Mouse (Mus musculus) left cerebral cortex, adult 18-20 months (tissue): Measurements from ENCODE around the gene Nbas. TPM values are rescaled to one million over a fixed set of nuclear protein-coding genes. Genes with fewer than 3 reads are reported as not detected.
A peak's percentile ranks its signal among the peaks of the same experiment; 100 is the strongest.

Source experiments
- DNase-seq, 2 experiments: peaks; one replicate each; pipeline ENCODE4 v3.0.0; 2021 to 2022; ENCODE audit warnings: low spot score in 2 of 2, mixed read lengths in 1 of 2
- total RNA-seq, 2 experiments: library from RNA; stranded (reverse); gene quantifications; 2 replicates each; pipeline ENCODE4 v1.2.3; 2021

The Nbas gene
- total RNA-seq, 2 experiments from 2014 or later: 33.7 to 34.7 TPM

DNA sequence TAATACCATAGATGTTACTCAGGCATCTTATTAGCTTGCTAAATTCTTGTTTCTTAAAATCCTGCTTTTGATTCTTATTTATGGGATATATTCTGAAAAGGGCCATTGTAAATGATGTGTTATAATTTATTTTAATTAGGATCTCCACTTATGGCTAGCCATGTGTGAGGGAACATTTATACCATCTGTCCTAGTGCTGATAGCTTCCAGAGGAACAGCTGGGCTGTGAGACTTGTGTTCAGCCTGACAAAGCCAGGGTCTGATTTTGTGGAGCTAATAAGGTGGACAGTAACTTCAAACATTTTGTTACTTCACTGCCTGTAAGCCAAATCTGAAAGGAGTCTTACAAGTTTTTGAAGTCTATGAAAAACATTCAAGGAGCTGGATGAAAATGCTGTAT is 113.1 kb downstream of the Nbas start:
- no peak for DNase-seq

DNA sequence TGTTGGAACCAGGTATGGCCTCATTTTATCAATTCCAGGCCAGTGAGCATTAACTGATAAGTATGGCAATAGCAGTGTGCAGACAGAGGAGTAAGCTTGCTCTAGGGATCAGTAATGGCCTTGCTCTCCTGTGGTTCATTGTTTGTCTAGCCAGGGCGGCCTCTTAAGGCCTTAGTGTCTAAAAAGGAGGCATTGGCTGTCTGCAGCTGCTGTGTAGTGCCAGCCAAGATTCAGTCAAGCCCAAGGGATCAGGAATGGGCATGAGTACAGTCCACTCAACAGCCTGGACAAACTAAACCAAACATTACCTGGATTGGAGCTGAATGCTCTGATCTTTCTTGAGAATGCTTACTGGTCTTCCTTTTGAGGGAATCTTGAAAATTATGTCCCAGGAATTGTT is 120.7 kb downstream of the Nbas start:
- DNase-seq: no peak

DNA sequence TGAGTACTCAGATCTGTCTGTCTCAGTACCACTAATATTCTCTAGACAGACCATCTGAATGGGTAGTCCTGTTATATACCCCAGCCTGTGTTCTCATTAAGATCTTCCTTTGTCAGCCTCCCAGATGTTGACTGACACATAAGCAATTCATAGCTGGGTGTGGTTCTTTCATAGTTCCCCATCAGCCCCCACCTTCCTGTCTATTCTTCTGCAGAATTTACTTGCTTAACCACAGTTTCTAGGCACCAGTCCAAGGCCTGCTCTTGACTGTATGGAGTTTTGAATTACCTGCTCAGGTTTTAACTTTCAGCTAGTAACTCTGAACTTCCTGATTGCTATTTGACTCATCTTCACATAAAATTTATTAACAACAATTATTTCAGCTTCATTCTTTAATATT is 141.3 kb downstream of the Nbas start:
- DNase-seq: no peak

DNA sequence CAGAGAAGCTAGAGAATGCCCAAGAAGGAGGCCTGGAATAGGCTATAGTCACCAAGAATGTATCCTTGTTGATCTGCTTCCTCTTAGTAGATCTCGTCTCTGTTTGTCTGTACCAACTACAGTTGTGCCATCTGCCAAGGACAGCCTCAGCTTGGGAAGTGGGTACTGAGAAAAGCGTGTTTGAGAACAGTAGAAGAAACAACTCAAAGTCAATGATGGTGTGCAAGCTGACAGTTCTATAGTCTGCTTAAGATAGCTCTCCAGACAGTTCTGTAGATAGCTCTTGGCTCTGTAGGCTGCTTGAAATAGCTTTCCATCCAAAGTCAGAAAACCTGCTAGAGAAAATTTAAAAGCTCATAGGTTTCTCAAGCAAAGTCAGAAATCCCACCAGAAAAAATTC is 149.7 kb downstream of the Nbas start:
- DNase-seq: peak in 1 of 2 experiments; percentile 5

DNA sequence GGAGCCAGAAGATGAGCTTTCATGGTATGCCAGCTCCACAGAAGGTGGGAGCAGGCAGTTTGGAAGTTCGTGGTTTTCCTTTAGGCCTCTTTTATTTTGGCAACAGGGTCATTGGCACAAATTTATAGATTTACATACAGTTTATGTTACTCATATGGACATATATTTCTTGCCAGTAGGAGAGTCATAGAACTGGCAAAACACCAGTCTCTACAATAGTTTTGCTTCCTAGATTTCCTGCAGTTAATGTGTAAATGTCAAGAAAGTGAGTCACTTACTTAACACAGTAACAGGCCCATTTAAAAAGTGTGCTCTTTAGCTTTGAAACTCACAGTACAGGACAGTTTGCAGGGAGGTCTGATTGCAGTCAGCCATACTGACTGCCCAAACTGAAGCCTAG is 161.3 kb downstream of the Nbas start:
- no peak for DNase-seq

DNA sequence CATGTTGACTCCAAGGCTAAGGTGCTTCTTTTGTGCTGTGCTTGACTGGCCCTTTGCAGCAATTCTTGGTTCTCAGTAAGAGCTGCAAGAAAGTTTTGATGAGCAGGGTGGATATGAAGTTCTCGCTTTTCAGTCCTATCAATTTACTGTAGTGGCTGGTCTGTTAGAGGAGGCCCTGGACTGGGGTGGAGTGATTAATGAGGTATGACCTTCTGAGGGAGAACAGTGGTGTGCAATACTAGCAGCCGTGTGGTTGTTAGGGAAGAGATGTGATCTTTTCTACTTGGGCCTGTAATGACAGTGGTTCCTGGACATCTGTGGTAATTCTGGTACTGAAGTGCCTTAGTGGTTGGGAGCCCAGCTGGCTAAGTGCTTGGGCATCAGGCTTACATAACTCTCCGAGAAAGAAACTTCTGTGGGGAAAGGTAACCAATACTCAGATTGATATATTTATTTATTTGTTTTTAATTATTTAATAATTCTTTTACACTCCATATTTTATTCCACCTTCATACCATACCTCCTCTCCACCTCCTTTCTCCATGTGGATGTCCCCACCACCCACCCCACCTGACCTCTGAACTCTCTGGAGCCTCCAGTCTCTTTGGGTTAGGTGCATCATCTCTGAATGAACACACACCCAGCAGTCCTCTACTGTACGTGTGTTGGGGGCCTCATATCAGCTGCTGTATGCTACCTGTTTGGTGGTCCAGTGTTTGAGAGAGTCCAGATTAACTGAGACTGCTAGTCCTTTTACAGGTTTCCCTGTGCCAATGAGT is 175.9 kb downstream of the Nbas start:
- no peak for DNase-seq

DNA sequence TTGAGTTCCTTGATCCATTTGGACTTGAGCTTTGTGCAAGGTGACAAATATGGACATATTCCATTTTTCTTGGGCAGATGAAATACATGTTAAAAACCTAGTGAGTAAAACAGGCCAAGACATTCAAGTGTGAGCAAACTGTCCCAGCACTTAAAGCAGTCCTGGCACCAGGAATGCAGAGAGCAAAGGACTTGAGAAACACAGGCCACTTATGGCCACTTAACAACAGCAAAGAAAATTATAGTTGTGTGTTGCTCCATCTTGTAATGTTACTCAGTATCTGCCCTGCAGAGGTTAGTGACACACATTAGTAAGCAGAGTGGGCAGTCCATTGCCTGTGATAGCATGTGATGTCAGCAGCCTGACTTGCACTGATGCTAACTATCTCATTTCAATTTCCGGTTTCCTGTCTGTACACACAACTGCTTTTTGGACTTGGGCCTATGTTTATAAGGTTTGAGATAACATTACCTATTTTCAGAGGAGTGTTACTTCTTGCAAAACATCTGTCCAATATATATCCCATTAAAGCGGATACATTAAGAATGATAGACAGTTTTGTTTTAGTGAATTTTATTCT is 176.6 kb downstream of the Nbas start:
- DNase-seq: no peak

DNA sequence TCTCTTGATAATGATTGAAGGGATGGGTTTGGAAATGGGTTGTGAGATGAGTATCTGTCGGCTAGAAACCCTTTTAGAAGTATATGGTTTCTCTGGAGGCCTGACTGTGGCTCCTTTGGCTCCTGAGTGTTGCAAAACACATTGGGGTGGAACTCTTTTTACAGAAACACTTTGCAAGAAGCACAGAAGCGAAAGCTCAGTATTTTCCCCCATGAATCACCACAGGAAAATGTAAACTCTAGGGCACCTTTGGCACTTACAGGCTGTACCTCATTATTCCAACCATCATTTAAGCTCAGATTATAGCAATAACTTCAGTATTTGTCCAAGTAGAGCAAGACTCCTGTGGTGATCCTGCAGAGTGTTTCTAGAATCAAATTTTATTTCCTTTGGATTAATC is 180.0 kb downstream of the Nbas start:
- DNase-seq: no peak

DNA sequence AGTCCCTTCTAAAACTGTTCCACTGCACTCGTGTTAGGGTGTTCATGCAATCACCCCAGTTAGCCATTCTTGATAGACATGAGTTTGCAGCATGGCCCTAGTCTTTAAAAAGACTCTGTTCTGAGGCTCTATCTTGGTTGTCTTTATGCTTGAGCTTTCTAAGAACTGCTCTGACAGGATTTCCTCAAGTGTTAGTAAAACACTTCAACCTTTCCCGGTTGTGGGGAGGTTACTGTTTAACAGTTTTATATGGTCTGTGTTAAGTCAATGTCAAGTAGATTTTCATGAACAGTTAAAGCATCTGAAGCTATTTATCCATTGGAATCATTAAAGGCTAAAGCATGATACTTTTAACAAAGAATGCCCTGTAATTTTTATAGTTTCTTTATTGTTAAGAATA is 183.1 kb downstream of the Nbas start:
- no peak for DNase-seq

DNA sequence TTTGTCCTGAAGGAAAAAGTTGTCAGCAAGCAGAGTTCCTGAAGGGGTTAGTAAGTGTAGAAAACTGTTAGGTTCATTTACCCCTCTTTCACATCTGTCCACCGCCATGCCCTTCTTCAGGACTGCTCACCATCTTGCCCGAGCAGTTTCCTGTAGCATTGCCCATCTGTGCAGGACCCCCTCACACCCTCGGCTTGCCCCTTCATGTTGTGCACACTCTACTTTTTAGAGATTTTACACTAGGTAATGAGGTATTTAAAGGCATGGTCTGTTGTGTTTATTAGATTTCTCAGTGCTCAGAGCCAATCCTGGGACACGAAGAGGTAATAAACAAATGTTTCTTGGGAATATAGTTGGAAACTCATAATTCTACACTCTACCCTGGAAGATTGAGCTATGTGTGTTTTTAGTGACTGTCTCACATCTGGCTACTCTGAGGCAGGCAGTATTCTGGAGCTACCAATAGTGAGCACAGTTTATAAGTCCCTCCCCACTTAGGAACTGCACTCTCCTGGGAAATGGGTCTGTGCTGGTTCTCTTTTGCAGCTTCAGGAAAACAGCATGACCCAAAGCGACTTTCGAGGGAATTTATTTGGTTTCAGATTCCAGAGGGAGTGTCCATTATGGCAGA is 191.4 kb downstream of the Nbas start:
- no peak for DNase-seq

DNA sequence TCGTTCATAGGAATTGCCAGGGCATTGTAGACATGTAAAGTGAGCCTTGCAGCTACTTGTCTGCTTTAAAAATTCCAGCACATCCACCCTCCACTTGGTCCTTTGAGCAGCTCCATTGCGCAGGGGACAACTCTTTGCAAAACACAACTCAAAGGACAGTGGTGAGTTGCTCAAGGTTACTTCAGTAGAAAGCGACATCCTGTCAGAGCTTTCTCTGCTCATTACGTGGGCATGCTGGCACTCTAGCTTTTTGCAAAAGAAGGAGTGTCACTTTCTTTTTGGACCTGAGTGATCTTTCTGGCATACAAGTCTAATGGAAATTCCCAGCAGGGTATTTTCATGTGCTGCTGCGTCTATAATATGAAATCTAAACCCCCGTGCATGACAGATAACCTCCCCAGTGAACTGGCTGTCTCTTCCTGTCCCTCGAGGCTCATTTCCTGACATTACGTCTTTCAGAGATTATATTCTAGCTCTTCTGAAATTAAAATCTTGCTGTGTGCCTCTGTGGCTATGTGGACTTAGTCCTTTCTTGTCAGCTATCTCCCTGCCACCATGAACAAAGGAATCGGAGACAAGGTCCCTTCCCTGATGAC is 192.7 kb downstream of the Nbas start:
- DNase-seq: peak in 1 of 2 experiments; percentile 7

DNA sequence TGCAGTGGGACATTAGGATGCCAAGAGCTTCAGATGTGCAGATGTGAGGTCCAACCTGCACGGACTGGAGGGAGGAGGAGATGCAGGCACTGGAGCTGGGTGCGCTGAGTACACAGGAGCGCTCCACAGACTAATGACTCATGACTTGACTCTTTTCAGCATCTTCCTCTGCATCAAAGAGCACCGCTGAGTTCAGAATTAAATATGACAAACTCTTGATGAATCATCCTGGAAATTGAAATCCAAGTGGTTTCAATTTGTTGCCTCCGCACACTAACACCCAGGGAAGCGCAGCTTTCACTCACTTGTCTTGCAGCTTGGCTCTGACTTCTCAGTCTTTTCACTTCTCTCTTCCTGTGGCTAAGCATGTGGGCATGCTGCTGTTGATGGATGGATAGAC is 193.5 kb downstream of the Nbas start:
- DNase-seq: peak; percentile 14 to 50

DNA sequence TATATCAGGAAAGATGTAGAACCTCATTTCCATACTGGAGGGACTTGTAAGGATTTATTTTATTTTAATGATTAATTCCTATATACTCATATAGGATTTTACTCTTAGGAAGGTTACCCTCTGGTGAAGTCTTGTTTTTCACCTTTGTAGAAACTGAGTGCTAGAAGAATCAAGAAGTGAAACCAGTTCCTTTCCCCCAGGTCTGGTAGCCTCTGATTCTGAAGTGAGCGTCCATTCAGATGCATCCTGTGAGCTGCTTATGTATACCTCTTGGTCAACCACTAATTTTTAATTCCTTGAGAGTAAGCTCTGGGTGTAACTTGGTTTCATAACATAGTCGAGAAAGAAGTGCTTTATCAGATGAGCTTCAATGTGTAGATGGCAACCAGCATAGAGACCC is 196.6 kb downstream of the Nbas start:
- DNase-seq: no peak

DNA sequence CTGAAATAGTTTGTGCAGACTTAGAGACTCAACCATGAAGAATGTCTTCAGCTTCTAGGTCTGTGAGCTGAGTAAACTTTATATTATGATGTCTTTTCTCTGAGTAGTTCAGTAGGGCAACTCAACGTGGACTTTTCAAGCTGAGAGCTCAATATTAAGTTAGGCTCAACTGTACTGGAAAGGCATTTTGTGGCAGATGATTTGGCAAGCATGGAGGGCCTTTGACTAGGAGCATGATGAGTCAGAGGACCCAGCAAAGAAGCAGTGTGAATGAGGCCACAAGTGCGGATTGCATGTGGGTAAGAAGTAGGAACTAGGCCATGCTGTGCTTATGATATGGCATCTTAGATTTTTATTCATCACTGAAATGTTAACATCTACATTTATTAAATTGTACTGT is 205.9 kb downstream of the Nbas start:
- no peak for DNase-seq

DNA sequence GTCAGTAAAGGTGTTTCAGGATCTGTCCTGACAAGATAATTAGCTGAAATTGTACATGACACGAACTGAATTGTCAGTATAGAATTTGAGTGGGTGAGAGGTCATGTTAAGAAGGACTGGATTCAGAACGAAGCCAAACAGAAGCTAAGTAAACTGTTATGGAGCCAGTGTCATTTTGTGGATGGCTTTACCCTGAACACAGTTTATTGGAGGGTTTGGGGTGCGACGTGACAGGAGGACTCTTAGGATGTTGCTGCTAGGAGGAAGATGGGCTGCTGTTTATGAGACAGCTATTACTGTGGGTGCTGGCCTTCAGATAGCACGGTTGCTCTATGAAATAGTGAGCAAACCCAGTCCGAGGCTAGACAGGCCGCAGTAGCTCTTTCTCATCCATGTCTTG is 210.2 kb downstream of the Nbas start:
- no peak for DNase-seq

DNA sequence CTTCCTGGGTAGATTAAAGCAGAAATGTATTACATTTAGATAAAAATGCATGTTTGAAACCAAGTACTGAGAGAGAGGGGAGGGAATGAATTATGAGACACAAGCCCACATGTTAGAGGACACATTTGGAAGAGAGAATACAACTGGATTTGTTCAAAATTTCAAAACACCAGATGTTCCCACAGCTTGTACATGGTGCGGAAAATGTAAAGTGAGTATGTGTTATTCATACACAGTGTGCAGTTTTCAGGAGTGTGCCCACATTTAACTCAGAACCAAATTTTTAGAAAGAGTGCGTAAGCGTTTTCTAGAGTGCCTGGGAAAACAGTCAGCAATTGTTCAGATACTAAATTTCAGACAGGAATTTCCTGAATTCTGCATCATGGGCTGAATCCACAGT is 217.3 kb downstream of the Nbas start:
- peak in 1 of 2 experiments; percentile 20 for DNase-seq

DNA sequence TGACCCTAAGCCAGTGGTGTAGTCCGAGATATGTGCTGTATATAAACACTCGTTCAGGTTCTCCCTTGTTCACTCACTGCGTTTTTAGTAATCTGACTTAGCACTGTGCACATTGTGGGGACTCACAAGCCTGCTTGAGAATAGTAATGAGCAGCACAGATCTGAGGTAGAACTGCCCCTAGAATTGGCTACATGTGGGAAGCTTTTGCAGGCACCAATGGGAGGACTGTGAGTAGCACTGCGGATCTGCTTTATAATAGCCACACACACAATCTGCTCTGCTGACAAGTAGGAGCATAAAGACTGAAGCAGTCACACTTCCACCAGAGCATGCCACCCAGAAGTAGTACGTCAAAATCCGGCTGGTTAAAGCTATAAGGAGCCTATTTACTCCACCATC is 228.3 kb downstream of the Nbas start:
- peak in 1 of 2 experiments; percentile 10 for DNase-seq

DNA sequence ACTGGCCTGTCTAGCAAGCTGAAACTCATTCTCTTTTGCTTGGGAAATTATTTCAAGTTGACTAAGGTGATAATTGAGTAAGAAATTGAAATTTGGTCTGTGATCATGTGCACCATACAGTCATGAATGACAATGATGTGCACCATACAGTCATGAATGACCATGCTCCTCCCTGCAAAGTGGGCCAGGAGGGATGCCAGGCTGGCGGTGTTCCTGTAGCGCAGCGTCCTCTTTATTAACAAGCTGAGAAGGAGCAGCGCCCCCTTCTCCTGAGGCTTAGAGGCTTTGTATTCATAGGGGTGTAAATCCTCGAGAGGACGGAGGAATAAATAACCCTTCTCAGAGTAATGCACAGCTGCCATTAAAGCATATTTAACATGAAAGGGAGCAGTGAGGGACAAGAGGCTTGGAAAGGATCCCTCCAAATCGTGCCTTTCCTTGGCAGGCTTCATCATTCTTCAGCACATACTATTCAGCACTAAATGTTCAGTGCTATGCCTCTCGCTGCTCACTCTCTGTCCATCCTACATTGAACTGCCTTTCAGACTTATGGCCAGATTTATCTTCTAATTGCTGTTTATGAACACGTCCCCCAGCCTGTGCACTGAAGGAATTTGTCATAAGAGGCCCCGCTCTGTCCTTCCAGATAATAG is 230.4 kb downstream of the Nbas start:
- no peak for DNase-seq

DNA sequence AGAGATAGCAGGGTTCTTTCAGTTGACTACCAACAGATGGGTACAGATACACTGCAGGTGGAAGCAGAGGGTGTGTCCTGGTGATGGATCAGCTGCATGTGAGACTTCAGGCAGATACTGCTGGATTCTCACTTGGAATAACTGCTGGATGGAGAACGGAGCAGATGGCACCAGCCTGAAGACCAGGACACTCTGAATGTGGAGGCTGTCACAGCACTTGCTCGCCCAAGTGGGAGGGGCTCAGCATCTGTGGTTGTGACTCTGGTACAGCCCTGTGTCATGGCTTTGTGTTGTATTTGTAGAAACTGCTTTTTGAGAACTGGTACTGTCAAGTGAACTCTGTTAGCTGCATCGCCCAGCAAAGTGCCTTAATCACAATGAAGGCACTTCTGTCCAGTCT is 231.3 kb downstream of the Nbas start:
- peak in 1 of 2 experiments; percentile 12 for DNase-seq

DNA sequence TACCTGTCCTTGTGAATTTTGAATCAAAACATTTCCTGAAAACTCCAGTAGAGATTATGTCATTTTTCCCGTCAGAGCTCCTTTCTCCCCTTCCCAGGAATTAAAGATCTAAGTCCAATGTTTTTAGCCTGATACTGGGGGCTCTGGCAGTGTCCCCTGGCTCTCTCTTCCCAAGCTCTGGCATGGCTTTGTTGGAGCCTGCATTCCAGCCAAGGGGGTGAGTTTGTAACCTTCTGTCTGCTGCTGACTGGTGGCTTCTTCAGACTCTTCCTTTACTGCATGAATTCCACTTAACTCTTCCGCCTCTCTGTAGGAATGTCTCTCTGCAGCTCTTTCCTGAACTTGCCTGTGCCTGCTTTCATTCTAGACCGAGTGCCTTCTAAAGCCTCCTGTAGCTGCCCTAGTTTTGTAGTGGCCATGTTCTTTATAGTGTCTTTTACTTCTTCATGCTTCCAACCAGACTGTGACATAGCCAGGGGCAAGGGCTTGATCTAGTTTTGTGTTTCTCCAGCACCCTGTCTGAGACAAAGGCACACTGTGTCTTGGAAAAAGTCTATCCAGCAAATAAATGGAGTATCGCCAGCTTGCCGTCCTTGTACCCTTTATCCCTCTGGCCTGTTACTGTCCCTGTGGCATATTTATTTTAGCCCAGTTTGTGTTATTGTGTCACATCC is 236.0 kb downstream of the Nbas start:
- DNase-seq: no peak

DNA sequence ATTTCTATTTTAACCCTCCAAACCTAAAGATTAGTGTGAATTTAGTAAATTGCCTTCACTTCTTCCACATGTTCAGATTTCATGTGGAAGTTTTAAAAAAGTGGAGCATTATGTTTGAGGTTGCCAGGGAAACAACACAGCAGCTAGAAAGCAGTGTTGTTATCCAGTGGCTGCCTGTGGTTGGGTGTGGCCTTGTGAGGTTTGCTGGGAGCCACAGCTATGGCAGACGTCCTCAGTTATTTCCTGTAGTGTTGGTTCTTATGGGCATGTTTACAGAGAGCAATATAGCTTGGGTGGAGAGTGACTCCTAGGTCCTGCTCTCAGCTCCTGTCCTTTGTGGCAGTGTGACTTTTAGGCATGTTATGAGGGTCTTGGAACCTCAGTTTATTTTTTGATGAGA is 249.1 kb downstream of the Nbas start:
- DNase-seq: no peak
